Mouse (Mus musculus): ENCODE results near the gene Mtmr12.
"Not testable (repeated sequence)": the region's sequence is repeated elsewhere in the genome, so short reads cannot be mapped to it uniquely, and the experiment has no call there.

Gene Mtmr12

GRCm38 (mm10) chr15:12212266-12212665 lies 7.4 kb downstream of the Mtmr12 start:
- no peak for DNase-seq

- DNase-seq, result no peak
Observed at GRCm38 (mm10) chr15:12214531-12215414, 9.9 kb downstream of the Mtmr12 start.

- peak; percentile 89 for DNase-seq
Observed at GRCm38 (mm10) chr15:12215415-12215718, 10.5 kb downstream of the Mtmr12 start.

GRCm38 (mm10) chr15:12216119-12216518 lies 11.3 kb downstream of the Mtmr12 start:
- DNase-seq, result no peak

GRCm38 (mm10) chr15:12216798-12217197 lies 12.0 kb downstream of the Mtmr12 start:
- DNase-seq, result no peak

- DNase-seq, result not testable (repeated sequence)
Observed at GRCm38 (mm10) chr15:12217332-12217731, 12.5 kb downstream of the Mtmr12 start.

GRCm38 (mm10) chr15:12217849-12218248 lies 13.0 kb downstream of the Mtmr12 start:
- no peak for DNase-seq

GRCm38 (mm10) chr15:12218583-12219382 lies 14.0 kb downstream of the Mtmr12 start:
- no peak for DNase-seq

GRCm38 (mm10) chr15:12221131-12221530 lies 16.3 kb downstream of the Mtmr12 start:
- DNase-seq, result no peak

GRCm38 (mm10) chr15:12222564-12223302 lies 17.9 kb downstream of the Mtmr12 start:
- no peak for DNase-seq

- DNase-seq, result no peak
Observed at GRCm38 (mm10) chr15:12223393-12223792, 18.6 kb downstream of the Mtmr12 start.

- DNase-seq, result no peak
Observed at GRCm38 (mm10) chr15:12224239-12224638, 19.4 kb downstream of the Mtmr12 start.

- DNase-seq, result no peak
Observed at GRCm38 (mm10) chr15:12225062-12225461, 20.2 kb downstream of the Mtmr12 start.

GRCm38 (mm10) chr15:12226908-12227307 lies 22.1 kb downstream of the Mtmr12 start:
- DNase-seq, result no peak

GRCm38 (mm10) chr15:12227355-12227754 lies 22.5 kb downstream of the Mtmr12 start:
- DNase-seq, result no peak

GRCm38 (mm10) chr15:12229603-12230242 lies 24.9 kb downstream of the Mtmr12 start:
- no peak for DNase-seq

- DNase-seq, result no peak
Observed at GRCm38 (mm10) chr15:12230243-12230935, 25.6 kb downstream of the Mtmr12 start.

- no peak for DNase-seq
Observed at GRCm38 (mm10) chr15:12231462-12231861, 26.6 kb downstream of the Mtmr12 start.

- no peak for DNase-seq
Observed at GRCm38 (mm10) chr15:12232429-12232828, 27.6 kb downstream of the Mtmr12 start.

GRCm38 (mm10) chr15:12233021-12233420 lies 28.2 kb downstream of the Mtmr12 start:
- DNase-seq, result no peak

GRCm38 (mm10) chr15:12235559-12235958 lies 30.7 kb downstream of the Mtmr12 start:
- DNase-seq, result no peak

GRCm38 (mm10) chr15:12235983-12236382 lies 31.2 kb downstream of the Mtmr12 start:
- DNase-seq, result no peak
